Mouse (Mus musculus): Measurements from ENCODE around the gene Il31ra. TPM values are rescaled to one million over a fixed set of nuclear protein-coding genes. Genes with fewer than 3 reads are reported as not detected.

The Il31ra gene
- polyA plus RNA-seq, 1 experiment, result 0.28 TPM

DNA sequence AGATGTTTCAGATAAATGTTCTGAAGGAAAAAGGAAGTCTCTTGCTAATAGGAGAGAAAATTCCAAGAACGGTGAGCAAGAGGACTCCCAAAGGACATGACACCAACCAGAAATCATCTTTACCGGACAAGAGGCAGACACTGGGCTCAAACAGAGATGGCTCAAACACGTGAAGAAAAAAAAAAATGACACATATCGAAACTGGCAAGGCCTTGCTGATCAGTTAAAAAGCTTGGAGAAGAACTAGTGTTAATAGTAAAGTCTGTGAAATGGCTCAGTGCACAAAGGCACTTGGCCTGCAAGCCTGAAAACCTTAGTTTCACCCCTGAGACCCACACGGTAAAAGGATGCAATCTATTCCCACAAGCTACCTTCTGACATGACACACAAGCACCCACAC, 23.4 kb downstream of the Il31ra start:
- DNase-seq (ENCODE audit: extremely low spot score in 1 of 2, low spot score in 1 of 2), result no peak

DNA sequence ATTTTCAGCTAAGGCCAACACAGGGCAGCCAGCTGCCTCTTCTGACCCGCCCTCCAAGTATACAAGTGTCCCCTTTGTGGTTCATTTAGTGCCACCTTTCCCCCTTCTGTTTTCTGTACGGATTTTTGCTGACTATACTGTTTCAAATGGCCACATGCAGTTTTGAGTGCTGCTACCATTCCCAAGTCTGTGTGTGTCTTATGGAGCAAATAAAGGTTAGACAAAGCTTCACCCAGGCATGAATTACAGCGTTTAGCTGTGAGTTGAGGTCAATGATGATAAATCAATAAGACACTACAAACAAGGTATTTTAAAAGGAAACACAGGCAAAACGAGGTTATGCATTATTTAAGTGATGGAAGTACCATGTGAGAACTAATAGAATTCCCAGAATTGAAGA, 24.6 kb downstream of the Il31ra start:
- DNase-seq (ENCODE audit: extremely low spot score in 1 of 2, low spot score in 1 of 2), result no peak

DNA sequence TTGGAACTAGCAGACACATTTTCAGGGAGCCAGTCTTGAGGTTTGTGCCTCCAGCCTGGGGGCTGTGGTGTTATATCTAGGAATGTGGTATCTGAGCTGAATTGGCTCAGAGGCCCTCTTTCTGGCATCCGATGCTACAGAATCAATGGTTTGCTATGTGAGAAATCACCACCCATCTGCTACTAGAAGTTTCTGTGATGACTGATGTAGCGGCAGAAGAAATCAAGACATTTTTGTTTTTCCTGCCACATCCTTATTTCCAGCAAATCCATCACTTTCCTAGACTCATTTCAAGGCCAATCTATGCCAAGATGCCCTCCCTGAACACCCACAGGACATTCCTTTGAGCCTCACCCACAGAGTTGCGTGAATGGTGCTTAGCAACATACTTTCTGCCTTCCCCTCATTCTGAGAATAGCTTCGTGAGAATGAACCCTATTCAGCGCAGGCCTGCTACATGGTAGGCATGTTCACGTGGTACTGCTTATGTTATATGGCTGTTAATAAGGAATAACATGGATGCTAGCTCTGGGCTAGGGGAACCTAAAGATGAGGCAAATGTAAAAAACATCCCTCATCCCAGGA, 33.5 kb downstream of the Il31ra start:
- peak; percentile 6 to 42 for DNase-seq (ENCODE audit: extremely low spot score in 1 of 2, low spot score in 1 of 2)

DNA sequence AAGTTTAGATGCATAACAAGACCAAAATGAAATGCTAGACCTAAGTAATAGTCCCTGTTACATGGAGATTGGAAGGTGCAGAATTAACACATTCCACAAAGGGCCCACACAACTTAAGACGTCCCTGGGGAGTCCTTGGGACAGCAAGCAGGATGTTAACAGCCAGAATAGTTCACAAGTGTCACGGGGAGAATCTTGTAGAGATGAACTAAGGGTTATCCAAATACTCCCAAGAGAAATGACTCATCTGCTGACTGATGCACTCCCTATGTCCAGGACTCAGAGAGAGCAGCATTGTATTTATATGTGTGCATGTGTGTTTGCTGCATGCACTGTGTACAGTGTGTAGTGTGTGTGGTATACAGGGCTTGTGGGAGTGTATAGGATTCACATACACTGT, 37.7 kb downstream of the Il31ra start:
- no peak for DNase-seq (ENCODE audit: extremely low spot score in 1 of 2, low spot score in 1 of 2)

DNA sequence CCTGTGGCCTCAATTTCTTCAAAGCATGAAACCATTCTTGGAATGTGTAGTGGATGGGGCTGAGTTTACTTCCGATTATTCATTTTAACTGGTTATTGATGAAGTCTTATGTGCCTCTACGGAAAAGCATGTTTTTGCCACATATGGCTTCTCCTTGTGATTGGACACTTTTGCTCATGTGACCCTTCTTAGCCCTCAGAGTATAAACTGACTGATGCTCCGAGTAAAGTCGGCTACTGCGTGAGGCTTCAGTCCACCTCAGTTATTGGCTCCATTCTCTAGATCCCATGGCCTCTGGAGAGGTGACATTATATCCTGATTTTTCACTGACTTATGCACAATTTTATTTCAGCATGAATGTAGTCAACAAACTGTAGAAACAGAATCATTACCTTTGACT, 40.9 kb downstream of the Il31ra start:
- DNase-seq (ENCODE audit: extremely low spot score in 1 of 2, low spot score in 1 of 2), result no peak

DNA sequence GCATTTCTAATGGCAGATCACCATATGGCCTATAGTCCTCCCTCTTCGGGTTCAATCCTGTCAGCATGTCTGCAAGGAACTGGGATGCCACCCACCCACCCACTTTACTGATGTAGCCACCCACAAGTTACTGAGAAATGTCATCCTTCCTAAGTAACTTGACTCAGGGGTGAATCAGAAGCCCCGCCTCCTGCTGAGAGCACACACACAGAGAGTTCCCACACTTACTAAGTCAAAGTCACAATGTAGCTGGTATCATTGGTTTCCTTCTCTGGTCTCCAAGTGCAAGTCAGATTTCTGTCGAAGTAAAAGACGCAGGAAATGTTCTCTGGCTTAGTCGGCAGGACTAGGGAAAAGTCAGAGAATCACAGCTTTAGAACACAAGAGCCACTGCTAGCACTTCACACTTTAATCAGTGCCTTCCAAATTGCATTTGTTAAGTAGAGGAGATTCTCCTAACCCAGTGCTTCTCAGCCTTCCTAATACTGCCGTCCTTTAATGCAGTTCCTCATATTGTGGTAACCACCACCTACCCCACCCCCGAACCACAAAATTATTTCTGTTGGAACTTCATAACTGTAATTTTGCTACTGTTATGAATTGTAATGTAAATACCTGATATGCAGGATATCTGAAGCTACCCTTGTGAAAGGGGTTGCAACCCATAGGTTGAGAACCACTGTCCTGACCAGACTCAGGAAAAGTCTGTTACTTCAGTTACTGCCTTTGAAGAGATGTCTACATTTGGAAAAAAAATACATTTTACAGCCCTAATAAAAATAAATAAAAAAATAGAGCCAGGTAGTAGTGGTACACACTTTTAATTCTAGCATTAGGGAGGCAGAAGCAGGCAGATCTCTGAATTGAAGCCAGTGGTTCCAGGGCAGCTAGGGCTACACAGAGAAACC, 42.3 kb downstream of the Il31ra start:
- DNase-seq (ENCODE audit: extremely low spot score in 1 of 2, low spot score in 1 of 2), result peak in 1 of 2 experiments; percentile 7

DNA sequence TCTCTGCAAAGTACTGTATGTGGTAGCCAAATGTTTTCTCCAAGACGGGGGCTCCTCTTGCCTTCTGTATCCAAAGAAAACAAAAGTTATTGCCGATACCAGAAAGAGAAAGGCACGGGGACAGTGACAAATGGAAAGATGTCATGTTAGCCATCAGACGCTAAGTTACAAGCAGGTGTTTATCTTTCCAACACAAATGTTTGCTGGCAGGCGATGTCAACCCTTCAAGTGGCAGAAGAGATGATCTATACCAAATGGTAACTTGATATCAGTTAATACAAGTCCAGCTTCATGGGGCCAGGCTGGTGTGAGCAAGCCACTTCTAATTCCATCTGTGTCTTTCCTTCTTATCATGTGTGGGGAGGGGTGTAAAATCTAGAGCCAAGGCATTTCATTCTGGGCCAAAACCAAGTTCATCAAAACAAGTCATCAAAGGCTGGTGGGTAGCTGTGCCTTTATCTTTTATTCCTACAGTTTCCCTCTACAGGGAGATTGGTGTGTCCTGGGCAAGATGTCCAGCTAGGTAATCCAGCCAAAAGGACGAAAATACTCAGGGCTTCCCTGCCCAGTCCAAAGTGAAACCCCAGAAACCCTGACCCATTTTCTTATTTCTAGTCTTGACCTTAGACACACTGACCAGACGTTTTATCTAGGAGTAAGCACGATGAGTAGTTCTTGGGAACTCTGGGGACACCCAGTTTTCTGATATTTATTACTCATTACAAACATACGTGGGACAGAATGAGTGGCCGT, 52.8 kb downstream of the Il31ra start:
- no peak for DNase-seq (ENCODE audit: extremely low spot score in 1 of 2, low spot score in 1 of 2)

DNA sequence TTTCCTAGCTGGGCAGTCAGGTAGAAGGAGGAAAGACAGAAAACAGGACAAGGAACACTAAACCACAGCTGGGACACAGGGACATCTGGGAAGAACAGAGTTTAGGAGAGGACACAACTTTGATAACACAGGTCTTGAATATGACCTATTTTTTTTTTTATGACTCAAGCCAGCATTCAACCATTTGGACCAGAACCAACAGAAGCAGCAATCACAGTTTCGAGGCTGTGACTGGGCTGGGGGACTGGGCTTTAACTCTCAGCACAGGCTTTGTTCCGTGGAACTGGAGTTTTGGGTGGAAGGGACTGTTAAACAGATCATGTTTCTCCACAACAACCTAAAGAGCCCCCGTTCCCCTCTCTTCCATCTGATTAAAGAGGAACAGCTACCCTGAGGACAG, 53.5 kb downstream of the Il31ra start:
- DNase-seq (ENCODE audit: extremely low spot score in 1 of 2, low spot score in 1 of 2), result no peak

DNA sequence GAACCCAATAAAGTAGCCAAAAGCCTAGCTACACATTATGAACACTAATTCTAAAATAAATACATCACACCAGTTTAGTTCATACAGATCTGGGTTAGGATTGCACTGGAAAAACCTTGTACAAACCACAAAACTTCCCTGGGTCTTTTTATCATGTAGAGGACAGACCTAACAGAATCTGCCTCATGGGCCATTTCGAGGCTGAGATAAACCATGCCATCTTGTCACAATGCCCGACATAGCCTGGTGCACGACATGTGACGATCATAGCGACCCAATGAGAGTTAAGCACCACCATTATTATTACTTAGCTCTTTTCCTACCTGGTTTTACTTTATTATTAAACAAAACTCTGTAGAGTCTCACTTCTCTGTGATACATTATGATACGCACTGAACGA, 57.1 kb downstream of the Il31ra start:
- no peak for DNase-seq (ENCODE audit: extremely low spot score in 1 of 2, low spot score in 1 of 2)

DNA sequence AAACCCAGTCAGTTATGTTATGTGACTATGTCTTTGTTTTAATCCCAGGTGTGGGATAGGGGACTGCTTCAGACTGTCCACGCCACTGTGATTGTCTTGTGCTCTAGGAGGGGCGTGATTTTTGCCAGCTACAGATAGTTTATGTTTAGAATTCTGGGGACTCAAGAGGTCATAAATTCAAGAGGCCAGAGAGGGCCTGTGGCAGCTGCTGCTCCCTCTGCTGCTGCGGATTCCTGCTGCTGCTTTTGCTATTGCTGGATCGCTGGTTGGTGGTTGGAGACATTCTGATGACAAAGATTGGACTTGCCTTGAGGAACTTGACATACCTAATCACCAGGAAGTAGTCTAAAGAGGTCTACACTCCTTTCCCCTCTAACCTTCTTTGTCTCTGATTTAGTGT, 57.5 kb downstream of the Il31ra start:
- DNase-seq (ENCODE audit: extremely low spot score in 1 of 2, low spot score in 1 of 2), result no peak

DNA sequence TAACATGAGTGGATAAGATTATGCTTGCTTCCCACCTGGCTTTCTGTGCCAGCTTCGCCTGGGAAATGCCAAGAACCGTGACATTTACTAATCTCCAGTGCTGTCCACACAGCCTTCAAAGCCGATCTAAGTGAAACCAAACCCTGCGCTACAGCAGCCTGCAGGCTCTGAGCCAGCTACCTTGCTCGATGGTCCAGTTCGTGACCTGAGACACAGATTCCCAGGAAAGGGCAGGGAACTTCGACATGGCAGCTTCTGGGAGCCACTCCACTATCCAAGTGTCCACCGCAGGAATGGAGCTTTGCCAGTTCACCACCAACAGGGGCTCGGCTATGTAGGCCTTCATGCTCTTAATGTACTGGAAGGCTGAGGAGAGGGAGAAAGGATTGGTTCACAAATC, 60.6 kb downstream of the Il31ra start:
- DNase-seq (ENCODE audit: extremely low spot score in 1 of 2, low spot score in 1 of 2), result no peak

DNA sequence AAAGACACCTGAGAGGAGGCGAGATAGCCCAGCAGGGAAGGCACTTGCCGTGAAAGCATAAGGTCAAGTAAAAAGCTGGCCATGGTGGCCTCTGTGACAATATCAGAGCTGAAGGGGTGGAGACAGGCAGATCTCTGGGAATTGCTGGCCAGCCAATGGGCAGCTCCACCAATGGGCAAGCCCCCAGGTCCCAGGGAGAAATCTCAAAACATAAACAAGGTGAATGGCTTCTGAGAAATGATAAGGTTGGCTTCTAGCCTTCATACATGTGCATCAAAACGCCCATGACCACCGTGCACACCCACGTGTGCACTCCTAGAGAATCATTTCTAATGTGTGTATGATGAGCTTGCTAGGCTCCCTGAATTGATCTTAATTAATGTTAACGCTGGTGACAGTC, 61.9 kb downstream of the Il31ra start:
- no peak for DNase-seq (ENCODE audit: extremely low spot score in 1 of 2, low spot score in 1 of 2)

DNA sequence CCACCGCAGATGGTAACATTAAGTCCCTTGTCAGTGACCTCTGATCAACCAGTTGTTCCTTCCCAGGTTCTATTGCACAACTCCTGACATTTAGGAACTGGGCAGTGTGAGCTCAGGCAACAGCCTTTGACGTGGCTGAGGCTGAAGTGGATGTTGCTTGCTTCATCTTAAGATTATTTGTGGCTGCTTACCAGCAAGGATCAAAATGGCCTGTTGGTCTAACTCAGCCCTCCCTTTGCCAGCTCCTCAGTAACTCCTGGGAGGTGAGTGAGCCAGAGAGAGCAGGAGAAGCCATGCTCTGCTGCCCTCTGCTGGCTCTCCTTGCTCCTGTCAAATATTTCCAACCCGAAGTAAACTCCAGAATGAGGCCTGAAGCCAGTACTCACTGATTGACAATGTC, 64.3 kb downstream of the Il31ra start:
- DNase-seq (ENCODE audit: extremely low spot score in 1 of 2, low spot score in 1 of 2), result peak in 1 of 2 experiments; percentile 81

DNA sequence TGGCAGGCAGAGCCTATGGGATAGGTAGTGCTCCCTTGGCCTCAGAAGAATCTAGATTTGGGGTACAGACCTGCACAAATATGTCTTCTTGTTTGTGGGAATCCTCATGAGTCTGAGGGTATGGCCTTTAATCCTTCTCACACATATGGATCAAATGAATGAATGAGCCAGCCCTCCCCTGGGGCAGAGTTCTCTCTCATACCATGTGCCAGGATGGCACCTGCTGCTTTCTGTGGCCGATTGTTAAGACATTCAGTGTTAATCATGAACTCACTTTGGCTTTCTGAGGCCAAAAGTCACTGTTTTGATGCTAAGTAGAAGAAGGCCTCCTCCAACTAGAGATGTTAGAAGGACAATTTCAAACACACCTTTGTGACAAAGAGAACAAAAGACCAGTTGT, 67.0 kb downstream of the Il31ra start:
- no peak for DNase-seq (ENCODE audit: extremely low spot score in 1 of 2, low spot score in 1 of 2)

DNA sequence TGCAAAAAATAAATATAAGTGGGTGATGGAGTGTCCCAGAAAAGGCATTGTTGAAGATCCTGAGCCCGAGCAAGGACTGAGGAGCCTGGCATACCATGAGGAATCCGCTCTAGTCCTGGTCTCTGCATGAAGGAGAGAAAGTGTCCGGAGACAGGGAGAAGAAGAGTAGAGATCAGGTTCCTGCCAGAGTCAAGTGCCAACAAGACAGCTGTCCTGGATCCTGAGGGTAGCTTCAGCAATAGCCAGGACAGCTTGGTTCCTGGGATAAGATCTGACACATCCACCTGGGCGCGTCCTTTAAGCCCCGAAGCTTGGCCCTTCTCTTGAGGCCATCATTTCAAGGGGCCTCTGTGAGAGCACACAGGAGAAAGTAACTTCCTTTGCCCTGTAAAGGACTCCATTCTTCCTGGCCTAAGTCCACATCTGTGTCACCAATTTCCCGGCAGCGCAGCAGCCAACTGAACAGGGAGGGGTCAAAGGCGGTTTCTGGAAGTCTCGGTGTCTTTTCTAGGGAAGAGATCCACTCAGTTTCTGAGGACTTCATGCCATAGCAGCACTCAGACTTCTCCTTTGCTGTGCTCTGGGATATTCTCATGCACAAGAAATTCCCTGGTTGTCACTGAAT, 70.7 kb downstream of the Il31ra start:
- DNase-seq (ENCODE audit: extremely low spot score in 1 of 2, low spot score in 1 of 2), result no peak

DNA sequence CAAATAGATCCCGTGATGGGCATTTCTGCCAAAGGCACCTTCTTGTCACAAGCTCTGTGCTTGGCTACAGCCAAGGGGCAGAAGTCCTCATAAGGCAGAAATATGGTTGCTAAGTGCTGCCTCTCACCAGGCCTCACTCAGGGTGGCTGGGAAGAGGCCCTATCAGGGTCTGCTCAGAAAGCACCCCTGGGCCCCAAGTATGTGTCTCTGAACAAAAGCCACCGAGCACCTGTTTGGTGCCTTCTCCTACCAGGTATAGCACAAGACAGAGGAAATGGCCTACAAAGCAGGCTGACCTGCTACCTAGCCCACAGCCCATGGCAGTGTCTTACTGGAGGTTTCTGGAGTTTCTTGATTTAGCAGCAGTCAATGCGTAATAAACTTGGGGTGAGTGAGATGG, 71.3 kb downstream of the Il31ra start:
- DNase-seq (ENCODE audit: extremely low spot score in 1 of 2, low spot score in 1 of 2), result no peak

DNA sequence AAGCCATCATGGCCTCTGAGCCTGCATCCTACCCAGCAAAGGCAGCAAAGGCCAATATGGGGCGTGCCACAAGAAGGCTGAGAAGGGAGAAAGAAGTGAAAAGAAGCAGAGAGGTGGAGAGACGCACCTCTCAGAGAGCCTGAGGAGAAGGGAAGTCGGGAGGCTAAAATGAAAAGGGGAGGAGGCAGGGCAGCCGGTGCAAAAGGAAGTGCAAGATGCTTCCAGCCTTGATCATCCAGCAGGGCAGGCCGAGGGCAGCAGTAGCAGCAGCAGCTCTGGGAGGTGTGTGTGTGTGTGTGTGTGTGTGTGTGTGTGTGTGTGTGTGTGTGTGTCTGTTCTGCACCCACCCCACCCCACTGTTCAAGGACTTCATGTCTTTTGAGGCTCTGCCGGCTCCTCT, 71.9 kb downstream of the Il31ra start:
- no peak for DNase-seq (ENCODE audit: extremely low spot score in 1 of 2, low spot score in 1 of 2)

DNA sequence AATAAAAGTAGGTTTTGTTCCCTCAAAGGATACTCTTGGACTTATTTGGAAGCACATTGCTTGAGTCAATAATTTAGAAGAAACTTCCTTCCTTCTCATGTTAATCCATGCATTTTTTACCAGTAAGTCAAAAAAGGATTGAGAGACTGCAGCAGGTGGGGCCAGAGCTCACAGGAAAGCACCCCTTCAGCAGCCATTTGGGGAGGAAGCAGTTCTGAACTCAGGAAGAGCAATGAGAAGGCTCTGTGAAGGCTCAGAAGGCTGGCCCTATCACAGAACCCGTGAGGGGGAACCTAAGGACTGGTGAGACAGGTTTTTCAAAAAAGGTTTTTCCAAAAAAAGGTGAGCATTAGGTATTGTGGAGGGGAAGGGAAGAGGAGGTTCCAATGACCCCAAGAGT, 79.6 kb downstream of the Il31ra start:
- no peak for DNase-seq (ENCODE audit: extremely low spot score in 1 of 2, low spot score in 1 of 2)

DNA sequence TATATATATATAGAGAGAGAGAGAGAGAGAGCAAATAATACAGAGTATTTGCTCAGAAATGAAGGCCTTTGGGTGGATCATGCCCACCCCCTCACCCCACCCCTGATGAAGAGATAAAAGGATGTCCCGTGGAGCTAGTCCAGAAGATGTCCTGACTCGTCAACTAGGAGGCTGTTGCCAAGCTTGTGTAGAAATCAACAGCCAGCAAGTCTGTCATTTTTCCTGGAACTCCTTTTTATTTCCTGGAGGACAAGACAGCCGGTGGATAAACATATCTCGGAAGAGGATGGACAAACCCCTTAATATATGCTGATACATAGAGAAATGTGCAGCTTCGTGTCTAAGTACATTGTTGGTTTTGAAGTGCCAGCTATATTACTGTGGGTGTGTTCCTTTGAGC, 81.3 kb downstream of the Il31ra start:
- no peak for DNase-seq (ENCODE audit: extremely low spot score in 1 of 2, low spot score in 1 of 2)

DNA sequence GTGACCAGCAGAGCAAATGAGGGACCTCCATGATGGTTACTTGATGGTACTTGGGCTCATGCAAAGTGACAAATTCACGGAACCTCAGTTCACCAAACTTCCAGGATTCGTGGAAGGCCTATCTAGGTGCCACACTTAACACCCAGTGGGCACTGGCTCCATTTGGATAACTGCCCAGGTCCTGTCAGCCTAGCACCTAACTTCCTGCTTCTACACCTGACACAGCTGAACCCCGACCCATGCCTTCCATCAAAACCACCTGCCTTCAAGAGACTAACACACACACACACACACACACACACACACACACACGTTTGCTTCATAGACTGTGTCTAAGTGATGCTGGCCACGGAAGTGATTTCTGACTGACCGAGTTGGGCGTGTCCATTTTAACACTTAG, 82.3 kb downstream of the Il31ra start:
- DNase-seq (ENCODE audit: extremely low spot score in 1 of 2, low spot score in 1 of 2), result no peak

DNA sequence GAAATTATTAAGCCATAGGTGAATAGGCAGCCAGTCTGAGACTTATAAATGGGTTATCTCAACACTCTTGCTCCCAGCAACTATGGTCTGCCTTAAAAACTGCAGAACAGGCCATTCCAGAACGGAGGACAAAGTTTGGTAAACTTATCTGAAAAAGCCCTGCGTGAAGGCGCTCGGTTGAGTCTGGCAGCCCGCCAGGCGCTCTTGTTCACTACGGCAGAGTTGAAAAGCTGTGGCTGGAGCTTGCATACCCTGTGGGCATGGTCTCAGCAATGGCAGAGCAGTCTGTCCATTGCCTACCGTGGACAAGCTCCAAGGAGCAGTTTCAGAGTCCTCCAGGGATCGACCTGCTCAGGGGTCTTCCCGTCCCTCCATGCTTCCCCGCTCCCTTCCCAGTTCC, 82.9 kb downstream of the Il31ra start:
- DNase-seq (ENCODE audit: extremely low spot score in 1 of 2, low spot score in 1 of 2), result no peak
